Mouse (Mus musculus): ENCODE data around the gene Ccdc81.

GRCm38 (mm10) chr7:89837841-89838240 lies 65.6 kb downstream of the Ccdc81 start:
- TF ChIP-seq CTCF (IDR thresholded peaks at IDR 0.05; ENCODE audit: low read depth) (no peak), EP300 (IDR thresholded peaks at IDR 0.05; ENCODE audit: low read depth) (no peak)
